Mouse (Mus musculus): ENCODE measurements at regions not wholly inside any gene's neighbourhood (a gene's known extent, or its start where the extent isn't known, plus 50 kb on each side); places are given as distances from the start of the nearest gene placed in this dataset.
A peak's percentile ranks its signal among the peaks of the same experiment; 100 is the strongest.

DNA sequence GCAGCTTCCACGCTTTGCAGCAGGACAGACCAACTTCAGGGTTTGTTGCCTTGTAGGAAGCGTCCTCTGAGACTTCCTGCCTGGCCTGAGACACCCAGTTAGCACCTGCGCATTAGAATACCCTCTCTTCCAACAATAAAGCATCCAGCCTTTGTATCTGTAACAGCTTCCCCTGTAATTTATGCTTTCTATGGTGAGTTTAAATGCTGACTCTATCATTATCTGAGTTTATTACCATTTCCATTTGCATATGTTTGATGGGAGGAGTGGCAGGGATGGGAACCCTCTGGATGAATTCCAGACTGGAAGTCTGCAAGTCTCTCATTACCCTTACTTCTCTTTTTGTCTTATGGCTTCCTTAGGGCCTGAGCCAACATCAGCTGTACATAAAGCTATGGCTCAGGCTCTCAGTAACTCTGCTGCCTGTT, 415.8 kb downstream of the Brinp2 start:
- no peak for DNase-seq (ENCODE audit: inconsistent ontology term)

DNA sequence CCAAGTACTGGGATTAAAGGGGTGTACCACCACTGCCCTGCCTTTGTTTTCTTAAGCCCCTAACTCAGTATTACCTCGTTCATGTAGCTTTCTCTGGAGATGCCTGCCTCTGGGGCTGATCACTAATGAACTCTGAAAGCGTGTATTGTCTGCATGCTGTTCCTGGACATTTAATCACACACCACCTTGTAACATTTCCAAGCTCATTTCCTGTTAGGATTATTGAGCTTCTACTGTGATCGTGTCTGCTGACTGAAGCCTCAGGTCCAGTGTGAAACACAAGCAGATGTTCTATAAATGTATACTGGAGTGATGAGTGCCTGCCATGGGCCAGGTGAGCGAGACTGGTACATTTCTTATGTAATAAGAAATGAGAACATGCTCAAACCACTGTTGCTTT, 398.6 kb downstream of the Brinp2 start:
- DNase-seq (ENCODE audit: inconsistent ontology term) = no peak

DNA sequence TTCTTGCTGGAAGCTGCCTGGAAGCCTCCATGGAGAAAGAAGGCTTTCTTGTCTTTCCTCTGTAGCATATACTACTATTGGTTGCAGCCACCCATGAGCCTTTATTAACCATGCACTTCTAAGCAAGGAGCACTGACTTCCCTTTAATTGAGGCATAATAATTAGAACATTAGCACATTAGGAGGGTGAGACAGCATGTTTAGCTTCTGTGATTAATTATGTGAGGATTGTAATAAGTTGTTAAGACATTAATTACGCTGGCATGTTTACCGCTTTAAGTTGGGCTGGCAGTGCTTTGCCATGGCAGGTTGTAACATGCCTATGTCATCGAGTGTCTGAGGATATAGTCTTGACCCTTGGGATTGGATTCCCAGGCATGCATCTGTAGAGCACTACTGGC, 391.7 kb downstream of the Brinp2 start:
- no peak for DNase-seq (ENCODE audit: inconsistent ontology term)

DNA sequence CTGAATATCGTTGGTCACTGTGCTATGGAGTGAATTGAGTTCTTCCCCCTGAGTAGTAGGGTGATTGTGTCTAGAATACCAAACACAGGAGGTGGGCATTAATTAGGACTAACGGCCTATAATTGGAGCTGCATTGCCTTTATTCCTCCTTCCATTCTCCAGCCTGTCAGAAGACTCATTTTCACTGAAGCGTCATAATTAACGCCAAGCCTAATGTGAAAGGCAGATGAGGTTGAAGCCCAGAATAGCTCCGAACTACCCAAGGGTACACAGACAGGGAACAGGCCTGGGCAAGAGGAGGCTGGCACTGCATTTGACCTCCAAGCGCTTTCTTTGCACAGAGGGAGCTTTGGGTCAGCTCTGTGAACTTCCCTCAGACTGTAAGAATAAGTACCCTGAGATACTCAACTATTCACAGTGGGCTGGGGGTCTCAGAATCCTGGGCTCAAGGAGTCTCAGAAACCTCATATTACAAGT, 386.5 kb downstream of the Brinp2 start:
- DNase-seq (ENCODE audit: inconsistent ontology term) = peak; percentile 97

DNA sequence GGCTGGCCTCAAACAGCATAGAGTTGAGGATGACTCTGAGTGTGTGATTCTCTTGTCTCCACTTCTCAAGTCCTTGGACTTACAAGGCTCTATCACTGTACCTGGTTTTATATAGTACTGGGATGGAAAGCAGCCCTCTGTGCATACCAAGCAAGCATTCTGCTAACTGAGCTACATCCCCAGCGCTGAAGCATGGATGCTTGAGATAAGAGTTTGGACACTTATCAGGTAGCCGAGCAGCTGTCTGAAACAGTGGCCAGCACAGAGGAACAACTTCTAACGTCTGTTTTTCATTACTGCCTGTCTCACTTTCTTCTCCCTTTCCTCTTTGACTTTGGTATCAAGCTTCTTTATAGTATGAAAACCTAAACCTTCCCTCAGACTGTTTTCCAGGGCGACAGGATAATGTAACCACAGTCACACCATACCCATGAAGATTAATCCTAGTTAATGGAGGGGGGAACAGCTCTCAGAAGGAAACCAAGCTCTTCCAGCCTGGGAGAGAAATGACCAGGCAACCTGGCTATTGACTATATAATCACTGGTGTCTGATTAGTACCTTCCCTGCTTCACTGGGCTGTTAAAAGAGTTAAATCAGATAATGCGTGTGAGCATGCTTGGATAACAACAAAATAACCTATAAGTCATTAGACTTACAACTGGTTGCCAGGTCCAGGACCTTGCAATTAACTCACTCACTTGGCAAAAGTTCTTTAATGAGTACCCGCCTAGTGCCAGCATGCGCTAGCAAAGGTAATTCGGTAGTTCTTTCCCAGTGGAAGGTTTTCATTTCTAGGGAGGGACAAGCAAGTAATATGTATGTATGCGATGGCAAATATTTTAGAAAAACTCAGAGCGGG, 382.5 kb downstream of the Brinp2 start:
- no peak for DNase-seq (ENCODE audit: inconsistent ontology term)

DNA sequence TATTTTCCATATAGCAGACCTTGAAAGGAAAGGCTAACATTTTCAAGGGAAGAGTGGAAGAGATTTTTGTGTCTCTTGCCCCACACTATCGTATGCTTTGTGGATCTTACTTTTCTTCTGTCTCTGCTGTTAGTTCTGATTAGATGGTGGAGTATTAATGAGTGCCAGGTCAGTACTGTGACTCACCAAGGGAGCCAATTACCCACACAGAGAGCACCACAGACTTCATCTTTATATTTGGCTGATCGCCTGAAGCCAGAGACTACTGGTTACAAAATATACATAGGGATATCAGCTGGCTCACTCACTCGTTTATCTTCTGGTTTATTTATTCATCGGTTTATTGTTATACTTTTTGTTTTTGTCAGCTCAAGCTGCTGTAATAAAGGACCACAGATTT, 381.5 kb downstream of the Brinp2 start:
- peak; percentile 79 for DNase-seq (ENCODE audit: inconsistent ontology term)

DNA sequence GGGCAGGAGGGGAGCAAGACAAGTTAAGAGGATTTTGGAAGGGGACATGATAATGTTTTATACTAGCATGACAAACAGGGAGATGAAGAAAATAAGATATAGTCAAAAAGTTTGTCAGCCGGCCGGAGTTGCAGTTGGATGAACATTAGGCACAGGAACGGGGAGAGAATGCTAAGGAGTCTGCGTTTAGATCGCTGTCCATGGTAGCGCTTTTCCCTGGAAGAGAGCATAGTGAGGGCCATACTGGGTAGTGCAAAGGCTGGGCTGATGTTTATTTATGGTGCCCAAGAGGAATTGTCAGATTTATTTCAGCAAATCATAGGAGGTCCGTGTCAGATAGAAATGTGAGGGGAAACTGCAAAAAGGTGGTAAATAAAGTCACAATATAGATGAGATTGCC, 337.0 kb downstream of the Brinp2 start:
- DNase-seq (ENCODE audit: inconsistent ontology term) = peak; percentile 26

DNA sequence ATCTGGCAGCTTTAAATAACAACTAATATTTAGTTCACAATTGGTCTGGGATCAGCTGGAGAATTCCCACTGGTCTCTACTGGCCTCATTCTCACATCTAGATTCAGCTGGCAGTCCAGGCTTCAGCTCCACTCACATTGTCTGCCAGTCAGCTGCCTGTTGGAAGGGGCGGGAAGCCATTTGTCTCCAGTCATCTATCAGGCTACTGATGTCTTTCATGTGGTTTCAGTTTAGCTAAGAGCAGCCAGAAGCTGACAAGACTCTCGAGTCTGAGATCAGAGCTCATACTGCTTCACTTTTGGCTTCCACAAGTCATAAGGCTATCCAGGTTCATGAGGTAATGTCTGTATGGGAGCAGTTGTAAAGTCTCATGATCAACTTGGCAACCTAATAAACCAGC, 316.4 kb downstream of the Brinp2 start:
- DNase-seq (ENCODE audit: inconsistent ontology term) = peak; percentile 64

DNA sequence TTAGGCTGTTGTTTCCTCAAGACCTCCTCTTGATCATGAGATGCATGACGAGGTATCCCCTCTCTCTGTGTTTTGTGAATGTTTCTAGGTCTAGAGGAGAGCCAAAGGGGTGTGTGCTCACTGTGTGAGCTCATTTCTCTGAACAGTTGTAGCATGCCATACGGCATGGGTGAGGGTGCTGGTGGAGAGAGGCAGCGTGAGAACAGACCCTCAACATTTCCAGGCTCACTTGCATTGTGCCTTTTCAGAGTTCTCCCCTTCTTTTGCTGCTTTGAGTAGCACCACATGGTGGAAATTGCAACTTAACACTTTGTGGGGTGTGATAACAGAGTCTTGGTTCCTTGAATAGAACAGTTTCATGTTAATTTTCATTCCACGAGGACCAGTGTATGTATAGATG, 315.8 kb downstream of the Brinp2 start:
- DNase-seq (ENCODE audit: inconsistent ontology term) = no peak

DNA sequence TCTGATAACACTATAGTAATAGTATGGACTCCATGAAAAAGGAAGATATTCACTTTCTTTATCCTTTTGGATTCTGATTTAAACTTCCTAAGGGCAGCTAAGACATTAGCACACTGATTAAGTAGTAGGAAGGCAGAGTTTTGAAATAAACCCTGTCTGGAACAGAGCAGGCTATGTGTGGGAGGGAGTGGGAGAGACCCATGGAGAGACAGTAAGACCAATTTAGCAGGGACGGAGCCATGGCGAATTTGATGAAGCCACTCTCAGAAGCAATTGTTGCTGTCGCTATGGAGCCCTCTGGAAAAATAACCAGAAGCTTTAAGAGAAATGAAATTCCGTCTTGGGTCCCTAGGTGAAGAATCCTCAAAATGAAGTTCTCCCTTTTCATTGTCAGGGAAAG, 303.5 kb downstream of the Brinp2 start:
- DNase-seq (ENCODE audit: inconsistent ontology term) = no peak

DNA sequence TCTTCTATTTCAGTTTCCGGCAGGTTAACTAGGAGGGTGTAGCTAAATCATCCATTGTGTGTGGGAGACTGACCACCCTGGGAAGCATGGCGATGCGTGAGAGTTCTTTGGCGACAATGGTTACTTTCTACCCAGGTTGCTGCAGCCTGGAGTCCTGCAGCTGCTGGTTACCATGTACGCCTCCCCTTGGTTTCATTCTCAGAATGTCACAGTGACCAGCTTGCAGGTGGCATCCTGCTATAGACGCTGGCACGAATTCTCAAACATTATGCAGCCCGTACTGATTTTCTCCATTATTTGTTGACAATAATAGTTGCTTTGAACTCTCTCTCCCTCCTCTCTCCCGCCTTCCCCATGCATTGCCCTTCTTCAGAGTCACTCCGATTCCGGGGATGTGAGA, 301.2 kb downstream of the Brinp2 start:
- no peak for DNase-seq (ENCODE audit: inconsistent ontology term)

DNA sequence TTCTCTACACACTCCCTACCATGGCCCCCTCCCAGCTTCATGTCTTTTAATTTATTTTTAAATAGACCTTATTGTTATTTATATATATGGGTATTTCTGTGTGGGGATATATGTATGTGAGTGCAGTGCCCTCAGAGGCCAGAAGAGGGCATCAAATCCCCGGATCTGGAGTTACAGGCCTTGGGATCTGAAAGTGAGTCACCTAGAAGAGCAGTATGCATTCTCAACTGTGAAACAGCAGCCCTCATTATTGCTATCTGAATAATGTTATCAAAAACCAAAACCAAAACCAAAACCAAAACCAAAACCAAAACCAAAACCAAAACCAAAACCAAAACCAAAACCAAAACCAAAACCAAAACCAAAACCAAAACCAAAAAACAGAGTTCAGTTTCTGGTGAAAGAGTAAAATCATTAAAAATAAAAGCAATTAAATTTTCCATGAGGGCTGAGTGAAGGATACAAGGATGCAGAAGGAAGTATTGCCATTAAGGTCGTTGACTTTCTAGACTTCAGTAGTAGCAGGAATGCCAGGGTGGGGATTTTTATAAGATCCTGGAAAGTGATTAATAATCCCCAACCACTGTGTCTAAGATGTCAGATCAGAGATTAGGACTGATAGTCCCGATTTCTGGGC, 299.0 kb downstream of the Brinp2 start:
- DNase-seq (ENCODE audit: inconsistent ontology term) = no peak

DNA sequence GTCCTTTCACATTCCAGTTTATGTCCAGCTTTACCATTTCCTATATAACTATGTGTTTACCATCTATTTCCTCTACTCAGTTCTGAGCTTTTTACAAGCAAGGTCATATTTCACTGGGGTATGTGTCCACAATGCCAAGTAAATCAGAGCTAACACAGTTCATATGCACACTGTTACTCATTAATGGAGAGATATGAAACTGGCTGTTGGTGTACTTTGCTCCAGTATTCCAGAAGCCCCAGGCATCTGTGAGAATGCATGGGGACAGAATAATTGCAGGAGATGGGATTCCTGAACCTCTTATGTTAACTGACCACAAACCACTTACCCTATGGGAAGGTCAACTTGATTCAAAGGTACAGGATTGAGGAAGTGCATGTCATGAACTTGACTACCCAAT, 298.3 kb downstream of the Brinp2 start:
- DNase-seq (ENCODE audit: inconsistent ontology term) = no peak

DNA sequence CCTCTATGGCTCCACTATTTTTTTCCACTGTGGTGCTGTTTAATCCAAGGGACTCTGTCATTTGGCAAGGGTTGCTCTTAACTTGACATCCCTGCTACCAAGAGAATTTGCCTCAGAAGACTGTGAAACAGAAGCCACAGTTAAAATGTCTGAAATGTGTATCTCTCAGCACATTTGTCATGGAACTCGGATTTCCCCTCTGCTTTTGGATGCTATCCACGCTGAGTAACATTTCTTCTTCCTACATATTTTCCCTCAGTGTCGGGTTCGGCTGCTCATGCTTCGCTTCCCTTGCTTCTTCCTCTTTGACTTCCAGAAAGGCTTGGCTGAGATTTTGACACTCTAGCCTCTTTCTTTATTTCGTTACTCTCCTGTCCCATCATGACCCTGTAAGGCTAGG, 294.1 kb downstream of the Brinp2 start:
- DNase-seq (ENCODE audit: inconsistent ontology term) = no peak

DNA sequence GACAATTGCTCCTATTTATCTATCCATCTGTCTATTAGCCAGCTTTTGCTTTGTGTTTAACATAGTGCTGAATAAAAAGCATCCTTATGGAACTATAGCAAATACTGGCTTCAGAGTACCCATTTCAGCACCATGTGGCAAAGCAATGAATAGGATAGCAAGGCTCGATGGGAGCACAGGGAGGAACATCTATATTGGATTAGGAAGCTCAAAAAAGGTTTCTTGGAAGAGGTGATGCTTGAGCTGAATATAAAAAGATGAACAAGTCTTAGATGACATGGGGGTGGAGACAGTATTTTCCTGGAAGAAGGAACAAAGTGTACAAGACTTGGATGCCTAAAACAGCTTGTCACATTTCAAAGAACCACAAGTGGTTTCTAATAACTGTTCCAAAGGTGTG, 273.9 kb downstream of the Brinp2 start:
- DNase-seq (ENCODE audit: inconsistent ontology term) = no peak

DNA sequence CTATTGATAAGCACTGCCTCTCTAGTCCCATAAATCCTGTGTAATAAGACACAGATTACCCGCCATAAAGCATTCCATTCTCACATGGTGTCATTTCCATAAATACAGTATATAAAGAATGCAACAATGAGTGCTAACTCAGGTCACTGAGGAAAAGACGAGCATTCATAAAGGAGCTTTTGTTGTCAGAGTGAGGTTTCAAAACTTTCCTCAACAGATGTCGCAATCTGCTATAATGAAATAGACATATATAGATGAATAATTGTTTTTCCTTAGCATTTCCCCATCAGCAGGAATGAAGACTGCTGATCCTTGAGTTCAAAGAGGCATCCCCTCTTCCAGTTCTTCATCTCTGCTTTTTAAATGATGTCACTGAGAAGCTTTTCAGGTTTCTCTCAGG, 270.3 kb downstream of the Brinp2 start:
- no peak for DNase-seq (ENCODE audit: inconsistent ontology term)

DNA sequence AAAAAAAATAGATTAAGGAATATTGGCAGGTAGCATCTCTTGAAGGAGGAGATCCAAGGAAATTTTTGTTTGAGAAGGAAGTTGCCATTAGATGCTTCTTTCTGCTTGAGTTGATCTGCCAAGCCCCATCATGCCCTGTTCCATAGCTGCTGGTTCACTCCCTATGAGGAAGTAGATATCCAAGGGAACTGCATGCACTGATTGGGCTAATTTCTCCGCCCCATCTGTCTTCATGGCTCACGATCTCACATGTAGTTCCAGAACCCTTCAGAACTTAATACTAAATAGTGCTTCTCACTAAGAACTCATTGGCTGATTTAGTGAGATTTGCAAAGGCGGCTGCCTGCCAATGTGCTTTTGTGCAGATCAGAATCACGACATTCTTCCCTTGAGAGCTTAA, 258.6 kb downstream of the Brinp2 start:
- DNase-seq (ENCODE audit: inconsistent ontology term) = no peak

DNA sequence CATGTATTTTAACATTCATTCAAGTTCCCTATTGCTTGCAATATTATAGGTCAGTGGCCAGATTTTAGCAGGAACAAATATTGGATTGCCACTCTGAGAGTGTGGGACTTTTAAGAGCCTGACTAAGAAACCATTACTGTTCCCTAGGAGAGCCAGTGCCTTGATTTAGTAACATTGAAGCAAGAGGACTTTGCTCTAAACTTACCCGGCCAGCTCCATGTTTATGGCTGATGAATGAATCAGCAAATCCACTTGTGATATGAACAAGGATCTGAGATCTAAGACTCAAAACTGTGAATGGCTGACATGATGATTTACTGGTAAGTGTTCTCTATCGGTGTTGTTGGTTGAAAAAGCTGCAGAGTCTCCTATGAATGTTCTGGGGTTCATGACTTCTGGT, 236.4 kb downstream of the Brinp2 start:
- DNase-seq (ENCODE audit: inconsistent ontology term) = no peak

DNA sequence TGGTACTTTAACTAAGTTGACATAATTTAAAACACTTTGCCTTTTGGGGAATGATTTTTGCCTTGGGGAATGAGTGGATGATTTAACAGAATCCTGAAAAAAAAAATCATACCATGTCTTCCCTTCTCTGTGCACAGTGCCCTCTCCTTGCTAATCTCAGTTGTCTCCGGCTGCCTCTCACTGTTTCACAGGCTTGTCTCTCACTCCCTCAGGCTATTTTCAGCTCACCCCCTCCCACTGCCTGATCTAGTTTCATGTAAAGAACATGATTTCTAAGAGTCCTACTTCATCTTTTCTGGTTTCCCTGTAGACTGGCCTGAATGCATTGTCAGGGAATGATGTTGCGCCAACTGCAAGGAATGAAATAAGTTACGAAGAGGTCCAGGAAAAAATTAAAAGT, 231.2 kb downstream of the Brinp2 start:
- no peak for DNase-seq (ENCODE audit: inconsistent ontology term)

DNA sequence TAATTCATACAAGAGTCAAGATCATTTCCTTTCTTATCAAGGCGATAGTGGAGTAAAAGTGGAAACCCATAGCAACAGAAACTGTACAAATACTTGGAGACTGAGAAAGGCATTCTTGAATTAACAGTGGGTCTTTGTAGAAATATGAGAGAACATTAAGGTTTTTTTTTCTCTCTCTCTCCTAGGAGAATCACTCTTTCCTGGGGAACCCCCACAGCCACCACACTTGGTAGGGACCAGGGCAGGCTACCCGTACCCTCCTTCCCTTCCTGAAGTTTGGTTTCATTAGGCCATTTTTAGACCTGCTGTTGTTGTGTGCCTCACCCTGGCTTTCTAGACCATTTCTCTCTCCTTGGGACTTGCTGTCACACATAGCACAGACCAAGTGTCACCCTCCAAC, 229.9 kb downstream of the Brinp2 start:
- no peak for DNase-seq (ENCODE audit: inconsistent ontology term)

DNA sequence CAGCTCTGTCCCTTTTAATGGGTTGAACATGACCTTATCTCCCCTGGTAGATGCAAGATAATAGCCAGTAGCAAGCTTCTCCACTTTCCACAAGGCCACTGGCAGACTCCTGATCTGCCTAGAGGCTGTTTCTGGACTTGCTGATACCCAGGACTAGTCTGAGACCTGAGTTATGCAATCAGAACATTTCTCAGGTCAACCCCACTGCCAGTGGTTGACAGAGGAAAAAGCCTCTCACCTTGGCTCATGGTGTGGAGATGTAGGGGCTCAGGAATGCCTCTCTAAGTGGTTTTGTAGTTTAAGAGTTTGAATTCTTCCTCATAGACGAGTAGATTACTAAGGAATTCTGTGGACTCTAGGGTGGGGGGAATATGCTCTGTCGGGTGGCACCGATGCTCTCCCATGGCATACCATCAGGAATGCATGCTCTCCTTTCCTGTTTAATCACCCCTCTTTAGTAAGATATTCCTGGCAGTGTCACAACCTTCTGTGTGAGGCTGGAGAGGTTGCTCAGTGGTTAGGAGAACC, 226.8 kb downstream of the Brinp2 start:
- no peak for DNase-seq (ENCODE audit: inconsistent ontology term)

DNA sequence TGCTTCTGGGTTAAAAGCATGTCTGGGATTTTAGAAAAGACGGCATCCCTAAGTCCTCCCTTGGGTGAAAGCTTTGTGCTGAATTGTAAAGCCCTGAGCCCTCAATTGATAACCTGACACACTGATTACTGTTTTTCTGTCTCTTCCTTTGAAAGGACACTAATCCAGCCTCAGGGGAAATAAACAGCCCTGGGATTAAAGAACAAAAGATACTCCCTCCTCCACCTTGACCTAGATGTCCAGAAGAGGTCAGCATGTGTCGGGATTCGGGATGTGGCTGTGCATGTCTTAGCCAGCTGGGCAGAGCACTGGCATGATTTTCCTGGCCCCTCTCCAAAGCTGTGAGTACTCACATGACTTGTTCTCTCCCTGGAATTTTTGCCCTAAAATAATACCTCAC, 208.6 kb downstream of the Brinp2 start:
- DNase-seq (ENCODE audit: inconsistent ontology term) = peak; percentile 66

DNA sequence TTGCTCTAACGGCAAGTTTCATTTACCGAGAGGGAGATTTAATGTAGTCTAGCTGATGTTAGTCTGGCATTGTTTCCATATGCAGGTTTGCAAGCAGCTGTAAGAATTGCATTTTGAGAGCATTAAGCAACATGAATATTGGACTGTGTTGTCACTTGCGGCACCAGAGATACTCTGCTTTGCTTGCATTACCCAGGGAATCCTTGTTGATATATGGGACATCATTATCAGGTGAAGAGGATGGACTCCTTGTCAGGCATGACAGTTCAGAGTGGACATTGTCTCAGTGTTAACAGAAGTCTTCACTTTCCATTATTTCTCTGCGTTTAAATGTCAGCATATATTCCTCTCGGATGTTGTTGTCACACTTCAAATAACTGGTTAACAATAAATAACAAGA, 208.1 kb downstream of the Brinp2 start:
- DNase-seq (ENCODE audit: inconsistent ontology term) = no peak
